Mouse (Mus musculus) hindbrain, embryonic 16.5 days (tissue): ENCODE measurements at regions not wholly inside any gene's neighbourhood (a gene's known extent, or its start where the extent isn't known, plus 50 kb on each side); places are given as distances from the start of the nearest gene placed in this dataset.

ENCODE experiments used
- ATAC-seq: fragments of 200-750 bp; cut with Nextera tagmentation; 2 replicates; pipeline ENCODE4 v1.8.0; 2017; ENCODE audit warnings: moderate TSS enrichment, moderate library complexity
- H3K27ac ChIP-seq: fragments of 300-500 bp; sonication (generic); 2 replicates; pipeline ENCODE4 v1.5.1; 2014; ENCODE audit warnings: low read depth, mild to moderate bottlenecking, control low read depth, low read length, moderate library complexity
- H3K27me3 ChIP-seq: fragments of 300-500 bp; sonication (generic); replicated peaks from 2 replicates; pipeline ENCODE4 v1.6.1; 2014; ENCODE audit warnings: low read length; ENCODE audit not compliant: control insufficient read depth, insufficient read depth
- H3K36me3 ChIP-seq: fragments of 300-500 bp; sonication (generic); 2 replicates; pipeline ENCODE4 v1.6.1; 2014; ENCODE audit warnings: mild to moderate bottlenecking, low read length, moderate library complexity, mixed read lengths; ENCODE audit not compliant: control insufficient read depth, insufficient read depth
- H3K4me1 ChIP-seq: fragments of 300-500 bp; sonication (generic); 2 replicates; pipeline ENCODE4 v1.6.1; 2014; ENCODE audit warnings: low read depth, low read length; ENCODE audit not compliant: control insufficient read depth, insufficient read depth
- H3K4me2 ChIP-seq: fragments of 300-500 bp; sonication (generic); 2 replicates; pipeline ENCODE4 v1.6.1; 2014; ENCODE audit warnings: mild to moderate bottlenecking, low read length, control low read depth, moderate library complexity
- H3K4me3 ChIP-seq: fragments of 300-500 bp; sonication (generic); 2 replicates; pipeline ENCODE4 v1.5.1; 2014; ENCODE audit warnings: mild to moderate bottlenecking, low read length, control low read depth, moderate library complexity
- H3K9ac ChIP-seq: fragments of 300-500 bp; sonication (generic); 2 replicates; pipeline ENCODE4 v1.6.1; 2014; ENCODE audit warnings: low read depth, mild to moderate bottlenecking, control low read depth, low read length, moderate library complexity
- H3K9me3 ChIP-seq: fragments of 300-500 bp; sonication (generic); 2 replicates; pipeline ENCODE4 v1.6.1; 2014; ENCODE audit warnings: mild to moderate bottlenecking, low read length, moderate library complexity; ENCODE audit not compliant: control insufficient read depth
- WGBS: fragments of 180-500 bp; shearing (Covaris S2); extraction: QIAGEN DNeasy Blood & Tissue Kit; methylation state at CpG from one replicate; pipeline ENCODE4 v1.1.7; 2014; 5-methylcytosine and 5-hydroxymethylcytosine counted together

GRCm38 (mm10) chr2:106318695-106319266 lies 315.4 kb upstream of the Dnajc24 start:
- Histone ChIP-seq H3K27ac (no peak overlapping the region), H3K4me2 (no peak overlapping the region), H3K4me3 (no peak overlapping the region), H3K9me3 (no peaks in the 10 kb centered on the region), H3K36me3 (no peaks in the 10 kb centered on the region), H3K9ac (no peak overlapping the region), H3K27me3 (no peaks in the 10 kb centered on the region), H3K4me1 (no peaks in the 10 kb centered on the region)
- peak; percentile 78 for ATAC-seq
- WGBS, result 74% methylated on average over 3 of the region's 3 CpGs

- H3K9me3 ChIP-seq, result no peaks in the 10 kb centered on the region
- H3K9ac ChIP-seq, result no peak overlapping the region
- H3K4me1 ChIP-seq, result no peaks in the 10 kb centered on the region
- no peak overlapping the region for H3K4me3 ChIP-seq
- no peak for ATAC-seq
- no peak overlapping the region for H3K27ac ChIP-seq
- no peaks in the 10 kb centered on the region for H3K27me3 ChIP-seq
- no peaks in the 10 kb centered on the region for H3K36me3 ChIP-seq
- WGBS, result 86% methylated on average over 6 of the region's 6 CpGs
- no peak overlapping the region for H3K4me2 ChIP-seq
These were observed 343.4 kb upstream of the Dnajc24 start for GRCm38 (mm10) chr2:106346781-106347180.

GRCm38 (mm10) chr2:106347249-106347648 lies 343.9 kb upstream of the Dnajc24 start:
- Histone ChIP-seq H3K9me3 (no peaks in the 10 kb centered on the region), H3K36me3 (no peaks in the 10 kb centered on the region), H3K4me1 (no peaks in the 10 kb centered on the region), H3K4me3 (no peak overlapping the region), H3K4me2 (no peak overlapping the region), H3K9ac (no peak overlapping the region), H3K27ac (no peak overlapping the region), H3K27me3 (no peaks in the 10 kb centered on the region)
- WGBS, result 88% methylated on average over 7 of the region's 7 CpGs
- no peak for ATAC-seq

GRCm38 (mm10) chr2:106355565-106355964 lies 337.5 kb upstream of the Mpped2 start:
- Histone ChIP-seq H3K9me3 (no peaks in the 10 kb centered on the region), H3K4me3 (no peak overlapping the region), H3K27me3 (no peaks in the 10 kb centered on the region), H3K36me3 (no peaks in the 10 kb centered on the region), H3K9ac (no peak overlapping the region), H3K4me2 (no peak overlapping the region), H3K27ac (no peak overlapping the region), H3K4me1 (no peaks in the 10 kb centered on the region; the same call in 1 of the 2 replicates)
- peak; percentile 32; the same call in 1 of the 2 replicates for ATAC-seq
- 74% methylated on average over 3 of the region's 3 CpGs for WGBS

- no peaks in the 10 kb centered on the region; the same call in 1 of the 2 replicates for H3K4me1 ChIP-seq
- ATAC-seq, result peak; percentile 96
- H3K36me3 ChIP-seq, result no peaks in the 10 kb centered on the region
- no peaks in the 10 kb centered on the region for H3K9me3 ChIP-seq
- no peak overlapping the region for H3K4me2 ChIP-seq
- H3K9ac ChIP-seq, result no peak overlapping the region
- no peaks in the 10 kb centered on the region for H3K27me3 ChIP-seq
- 37% methylated on average over 5 of the region's 5 CpGs for WGBS
- no peak overlapping the region for H3K27ac ChIP-seq
- H3K4me3 ChIP-seq, result no peak overlapping the region
These were observed 337.0 kb upstream of the Mpped2 start for GRCm38 (mm10) chr2:106355984-106356547.

- Histone ChIP-seq H3K4me3 (no peak overlapping the region), H3K9me3 (no peaks in the 10 kb centered on the region), H3K4me2 (no peak overlapping the region), H3K27ac (no peak overlapping the region), H3K9ac (no peak overlapping the region), H3K4me1 (no peaks in the 10 kb centered on the region), H3K27me3 (no peaks in the 10 kb centered on the region), H3K36me3 (no peaks in the 10 kb centered on the region)
- no peak for ATAC-seq
- 90% methylated on average over 5 of the region's 5 CpGs for WGBS
These were observed 324.4 kb upstream of the Mpped2 start for GRCm38 (mm10) chr2:106368641-106369040.

DNA sequence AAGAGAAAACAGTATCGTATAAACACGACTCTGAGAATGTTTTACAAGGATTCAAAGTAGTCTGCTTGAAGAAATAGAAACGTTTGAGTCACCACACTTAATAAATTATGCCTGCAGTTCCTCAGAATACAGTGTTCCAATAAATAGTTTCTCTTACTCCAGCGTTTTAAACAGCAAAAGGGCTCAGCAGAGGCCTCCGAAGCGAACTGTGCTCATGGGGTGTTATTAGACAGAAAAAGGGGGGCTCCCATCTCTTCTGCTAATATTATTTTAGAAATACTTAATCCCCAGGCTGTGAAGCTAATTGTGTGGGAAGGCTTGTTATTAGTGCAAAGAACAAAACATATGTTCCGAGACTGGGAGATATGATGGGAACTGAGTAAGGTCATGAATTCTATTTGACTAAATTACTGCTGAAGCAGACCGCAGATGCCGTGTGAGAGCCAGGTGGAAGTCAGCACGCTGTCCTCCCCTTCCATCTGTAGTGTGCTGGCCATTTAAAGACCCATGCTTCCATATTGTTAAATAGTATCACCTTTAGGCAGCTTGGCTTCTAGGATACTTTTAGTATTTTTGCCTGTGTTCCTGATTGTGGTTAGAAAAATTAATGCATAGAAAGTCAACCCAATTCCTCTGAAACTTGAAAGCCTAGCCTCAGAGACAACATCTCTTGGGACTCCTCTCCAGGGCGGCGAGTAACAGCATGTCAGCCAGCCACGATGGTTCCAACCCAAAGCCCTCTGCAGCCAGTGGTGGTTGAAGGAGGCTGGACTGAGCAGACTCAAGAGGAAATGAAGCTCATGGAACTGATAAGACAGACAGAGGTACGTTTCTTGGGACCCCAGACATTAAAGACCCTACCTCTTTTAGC lies 309.4 kb upstream of the Mpped2 start:
- H3K4me3 ChIP-seq, result no peak overlapping the region
- H3K36me3 ChIP-seq, result no peaks in the 10 kb centered on the region
- ATAC-seq, result peak; percentile 58; the same call in 1 of the 2 replicates
- WGBS, result 73% methylated on average over 14 of the region's 14 CpGs
- no peak overlapping the region for H3K27ac ChIP-seq
- H3K27me3 ChIP-seq, result no peaks in the 10 kb centered on the region
- no peak overlapping the region for H3K4me2 ChIP-seq
- no peak overlapping the region for H3K9ac ChIP-seq
- no peaks in the 10 kb centered on the region for H3K9me3 ChIP-seq
- H3K4me1 ChIP-seq, result no peaks in the 10 kb centered on the region

DNA sequence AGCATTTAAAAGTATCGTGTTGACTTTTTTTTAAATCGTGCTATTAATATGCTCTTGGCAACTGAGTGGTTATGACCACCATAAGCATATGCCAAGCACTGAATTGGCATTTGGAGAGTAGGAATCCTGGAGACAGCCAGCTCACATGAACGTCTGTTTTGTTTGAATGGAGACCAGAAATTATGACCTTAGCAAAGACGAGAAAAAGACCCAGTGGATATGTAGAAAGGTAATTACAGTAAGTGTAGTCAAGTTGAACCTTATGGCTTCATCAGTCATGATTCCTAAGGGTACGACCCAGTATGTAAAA lies 308.8 kb upstream of the Mpped2 start:
- Histone ChIP-seq H3K9ac (no peak overlapping the region), H3K27ac (no peak overlapping the region), H3K9me3 (no peaks in the 10 kb centered on the region), H3K4me2 (no peak overlapping the region), H3K36me3 (no peaks in the 10 kb centered on the region), H3K4me3 (no peak overlapping the region), H3K4me1 (no peaks in the 10 kb centered on the region), H3K27me3 (no peaks in the 10 kb centered on the region)
- 81% methylated on average over 5 of the region's 5 CpGs for WGBS
- ATAC-seq, result no peak

DNA sequence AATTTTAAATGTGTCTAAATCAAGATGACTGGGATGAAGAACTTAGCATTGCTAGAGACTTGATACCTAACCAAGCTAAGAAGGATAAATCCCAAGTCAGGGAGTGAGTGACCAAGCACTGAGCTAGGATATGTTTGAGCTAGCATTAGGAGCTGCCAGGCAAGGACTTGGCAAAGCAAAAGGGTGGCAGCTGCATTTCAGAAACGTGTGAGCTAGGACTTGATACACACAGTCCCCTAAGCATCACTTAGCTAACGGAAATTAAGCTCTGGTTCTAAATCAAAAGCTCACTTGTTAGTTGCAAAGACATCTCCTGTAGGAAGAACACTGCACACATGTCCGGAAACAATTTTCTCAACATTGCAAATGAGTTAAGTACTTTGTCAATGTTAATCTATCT lies 308.2 kb upstream of the Mpped2 start:
- Histone ChIP-seq H3K4me3 (no peak overlapping the region), H3K27ac (no peak overlapping the region), H3K9ac (no peak overlapping the region), H3K9me3 (no peaks in the 10 kb centered on the region), H3K4me1 (no peaks in the 10 kb centered on the region), H3K27me3 (no peaks in the 10 kb centered on the region), H3K4me2 (no peak overlapping the region), H3K36me3 (no peaks in the 10 kb centered on the region)
- 66% methylated on average over 3 of the region's 3 CpGs for WGBS
- ATAC-seq, result no peak
